Mouse (Mus musculus) ES-E14 (cell line): ENCODE measurements around the gene Muc4. TPM values are rescaled to one million over a fixed set of nuclear protein-coding genes. Genes with fewer than 3 reads are reported as not detected.

Experiments
- DNase-seq: peaks from one replicate; pipeline ENCODE4 v3.0.0-alpha.2; 2013; ENCODE audit warnings: low read depth, low spot score
- H3K27ac ChIP-seq: 2 replicates; pipeline ENCODE4 v1.5.1; 2012; ENCODE audit warnings: low read depth, mild to moderate bottlenecking, low read length, moderate library complexity, mixed read lengths; ENCODE audit not compliant: poor library complexity, insufficient read depth, severe bottlenecking
- H3K36me3 ChIP-seq: 2 replicates; pipeline ENCODE4 v1.6.1; 2012; ENCODE audit warnings: mild to moderate bottlenecking, low read length, moderate library complexity, mixed read lengths; ENCODE audit not compliant: control insufficient read depth, poor library complexity, insufficient read depth, severe bottlenecking
- H3K4me1 ChIP-seq, 2 experiments: fragments of 150-350 bp in 1 of 2; sonication (generic) in 1 of 2; 2 replicates each; pipeline ENCODE4 v1.6.1; 2012; ENCODE audit warnings: low read length in 2 of 2, mild to moderate bottlenecking in 1 of 2, mixed read lengths in 1 of 2; ENCODE audit not compliant: control insufficient read depth in 2 of 2, insufficient read depth in 2 of 2, poor library complexity in 1 of 2
- H3K4me3 ChIP-seq, 2 experiments: fragments of 150-350 bp in 1 of 2; sonication (generic) in 1 of 2; 2 replicates each; pipeline ENCODE4 v1.5.1; 2012; ENCODE audit warnings: low read length in 2 of 2, low read depth in 1 of 2, mild to moderate bottlenecking in 1 of 2, mixed read lengths in 1 of 2; ENCODE audit not compliant: insufficient read depth in 1 of 2, poor library complexity in 1 of 2, severe bottlenecking in 1 of 2
- H3K9ac ChIP-seq: 2 replicates; pipeline ENCODE4 v1.6.1; 2012; ENCODE audit warnings: low read depth, mild to moderate bottlenecking, low read length, mixed read lengths; ENCODE audit not compliant: poor library complexity, insufficient read depth, severe bottlenecking
- H3K9me3 ChIP-seq: fragments of 150-350 bp; sonication (generic); 2 replicates; pipeline ENCODE4 v1.6.1; 2012; ENCODE audit warnings: low read depth, mild to moderate bottlenecking, low read length; ENCODE audit not compliant: control insufficient read depth, insufficient read depth
- CHD2 ChIP-seq: IDR thresholded peaks from 2 replicates; pipeline ENCODE4 v1.6.1; 2014; ENCODE audit warnings: mild to moderate bottlenecking, low read depth, low read length, inconsistent platforms
- HCFC1 ChIP-seq: IDR thresholded peaks from 2 replicates; pipeline ENCODE4 v1.6.1; 2012; ENCODE audit warnings: low read length, inconsistent platforms, borderline replicate concordance; ENCODE audit not compliant: insufficient read depth
- MAFK ChIP-seq: IDR thresholded peaks from 2 replicates; pipeline ENCODE4 v1.6.1; 2014; ENCODE audit warnings: mild to moderate bottlenecking, low read depth, low read length, inconsistent platforms; ENCODE audit not compliant: insufficient read depth
- ZC3H11A ChIP-seq: IDR thresholded peaks from 2 replicates; pipeline ENCODE4 v1.6.1; 2012; ENCODE audit warnings: low read depth, mild to moderate bottlenecking, inconsistent platforms, low read length, borderline replicate concordance
- ZNF384 ChIP-seq: IDR thresholded peaks from 2 replicates; pipeline ENCODE4 v1.6.1; 2012; ENCODE audit warnings: low read depth, low read length, inconsistent platforms
- in situ Hi-C, 2 experiments: fragments of 600-800 bp; cut with MboI; formaldehyde crosslinking; loops; one replicate each; pipeline ENCODE4 v1.15.1; 2025; ENCODE audit warnings: low sequenced_read_pairs in 2 of 2, inconsistent platforms in 1 of 2; ENCODE audit not compliant: unreplicated experiment in 2 of 2
- total RNA-seq: library from RNA; depleted of rRNA; stranded (reverse); fragments of 300-350 nt; gene quantifications from 2 replicates; pipeline ENCODE4 v1.2.3, GENCODE M21; 2012

The Muc4 gene
- total RNA-seq, 1 experiment, result 0.13 TPM

GRCm38 (mm10) chr16:32742712-32743111 is 7.0 kb downstream of the Muc4 start:
- H3K36me3 ChIP-seq, result no peaks in the 10 kb centered on the region
- H3K9me3 ChIP-seq, result no peaks in the 10 kb centered on the region
- peaks cover 10 to 12% of the 10 kb centered on the region in 2 experiments for H3K4me1 ChIP-seq
- H3K9ac ChIP-seq, result no peak overlapping the region
- in situ Hi-C loops, result no loop called here
- H3K4me3 ChIP-seq, result no peak overlapping the region
- DNase-seq, result no peak
- TF ChIP-seq ZC3H11A (no peak), MAFK (no peak), HCFC1 (no peak), ZNF384 (no peak), CHD2 (no peak)
- H3K27ac ChIP-seq, result no peak overlapping the region

- Histone ChIP-seq H3K36me3 (no peaks in the 10 kb centered on the region), H3K27ac (no peak overlapping the region)
- in situ Hi-C loops, result no loop called here
Observed at GRCm38 (mm10) chr16:32745852-32746251, 10.2 kb downstream of the Muc4 start.

GRCm38 (mm10) chr16:32750242-32751127 is 14.8 kb downstream of the Muc4 start:
- in situ Hi-C loops, result no loop called here

More at GRCm38 (mm10) chr16:32745852-32746251, 10.2 kb downstream of the Muc4 start:
- H3K9me3 ChIP-seq, result no peaks in the 10 kb centered on the region
- H3K4me1 ChIP-seq, result peaks cover 2 to 3% of the 10 kb centered on the region in 2 experiments; a peak in 2 of 4 replicates
- no peak for DNase-seq
- no peak overlapping the region for H3K9ac ChIP-seq
- no peak overlapping the region for H3K4me3 ChIP-seq
- no peak for TF ChIP-seq ZC3H11A
- TF ChIP-seq HCFC1, result no peak
- TF ChIP-seq CHD2, result no peak
- TF ChIP-seq ZNF384, result no peak
- no peak for TF ChIP-seq MAFK

GRCm38 (mm10) chr16:32764550-32764949 is 28.9 kb downstream of the Muc4 start:
- DNase-seq, result no peak
- Histone ChIP-seq H3K4me1 (no peaks in the 10 kb centered on the region), H3K9ac (no peak overlapping the region), H3K9me3 (no peaks in the 10 kb centered on the region), H3K27ac (no peak overlapping the region), H3K36me3 (no peaks in the 10 kb centered on the region), H3K4me3 (no peak overlapping the region)
- TF ChIP-seq CHD2 (no peak), HCFC1 (no peak), MAFK (no peak), ZC3H11A (no peak), ZNF384 (no peak)
- in situ Hi-C loops, result no loop called here

More at GRCm38 (mm10) chr16:32750242-32751127, 14.8 kb downstream of the Muc4 start:
- Histone ChIP-seq H3K27ac (no peak overlapping the region), H3K9ac (no peak overlapping the region), H3K4me3 (no peak overlapping the region), H3K9me3 (no peaks in the 10 kb centered on the region), H3K36me3 (no peaks in the 10 kb centered on the region), H3K4me1 (no peaks in the 10 kb centered on the region)
- no peak for DNase-seq
- TF ChIP-seq ZC3H11A, result no peak
- TF ChIP-seq ZNF384, result no peak
- no peak for TF ChIP-seq MAFK
- TF ChIP-seq CHD2, result no peak
- no peak for TF ChIP-seq HCFC1
